Mouse (Mus musculus): Measurements from ENCODE around the gene Mroh3.

The Mroh3 gene

GRCm38 (mm10) chr1:136212803-136213202 is at the start of gene Mroh3:
Gene Mroh3 (minus strand): TSS chr1:136212828.
- DNase-seq (ENCODE audit: low spot score in 2 of 2), result no peak

DNA sequence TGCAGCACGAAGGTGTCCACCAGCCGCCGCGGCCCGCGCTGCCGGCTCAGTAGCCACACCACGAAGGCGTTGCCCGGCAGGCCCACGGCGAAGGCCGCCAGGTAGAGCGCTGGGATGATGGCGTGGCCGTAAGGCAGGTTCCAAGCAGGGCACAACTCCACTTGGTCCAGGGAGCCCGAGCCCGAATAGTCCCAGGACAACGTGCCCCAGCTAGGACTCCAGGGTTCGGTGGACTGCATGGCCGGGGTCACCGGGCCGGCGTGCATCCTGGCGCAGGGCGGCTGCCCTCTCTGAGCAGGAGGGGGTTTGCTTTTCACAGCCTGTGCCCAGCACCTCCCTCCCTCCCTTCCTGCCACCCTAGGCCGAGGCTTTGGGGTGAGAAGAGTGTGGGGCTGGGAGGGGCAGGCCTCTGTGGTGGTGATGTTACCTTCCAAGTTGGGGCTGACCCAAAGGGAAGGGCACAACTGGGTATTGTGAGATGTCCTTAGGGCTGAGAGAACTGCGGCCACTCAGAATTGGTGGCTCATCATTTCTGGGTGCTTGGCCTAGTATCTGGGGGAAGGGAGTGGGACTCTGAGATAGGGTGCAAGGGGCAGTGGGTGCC is 48.1 kb upstream of the Mroh3 start, which contains the start of gene Gpr25:
Gene Gpr25 (minus strand): TSS at position 239 of the 604 bp plus-strand sequence.
- no peak for DNase-seq (ENCODE audit: low spot score in 2 of 2)

- peak; percentile 43 to 68 for DNase-seq (ENCODE audit: low spot score in 2 of 2)
Measured at GRCm38 (mm10) chr1:136259893-136260634, 47.4 kb upstream of the Mroh3 start.

DNA sequence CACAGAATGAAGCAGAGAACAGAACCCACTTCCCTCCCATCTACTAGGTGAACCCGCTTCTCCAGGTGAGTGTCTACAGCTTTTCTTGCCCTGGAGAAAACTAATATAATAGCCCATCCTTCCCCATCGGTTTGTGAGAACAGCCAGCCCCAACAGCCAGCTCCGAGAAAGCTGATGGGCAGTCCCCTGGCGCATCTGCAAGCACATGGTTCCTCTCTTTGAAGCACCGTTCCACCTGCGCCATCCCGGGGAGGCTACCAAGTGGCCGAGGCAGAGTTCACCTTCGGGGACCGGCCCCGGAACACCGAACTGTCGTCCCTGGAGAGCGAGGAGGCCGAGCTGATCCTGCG is 46.9 kb upstream of the Mroh3 start:
- no peak for DNase-seq (ENCODE audit: low spot score in 2 of 2)

- DNase-seq (ENCODE audit: low spot score in 2 of 2), result no peak
Measured at GRCm38 (mm10) chr1:136258495-136258894, 45.9 kb upstream of the Mroh3 start.

DNA sequence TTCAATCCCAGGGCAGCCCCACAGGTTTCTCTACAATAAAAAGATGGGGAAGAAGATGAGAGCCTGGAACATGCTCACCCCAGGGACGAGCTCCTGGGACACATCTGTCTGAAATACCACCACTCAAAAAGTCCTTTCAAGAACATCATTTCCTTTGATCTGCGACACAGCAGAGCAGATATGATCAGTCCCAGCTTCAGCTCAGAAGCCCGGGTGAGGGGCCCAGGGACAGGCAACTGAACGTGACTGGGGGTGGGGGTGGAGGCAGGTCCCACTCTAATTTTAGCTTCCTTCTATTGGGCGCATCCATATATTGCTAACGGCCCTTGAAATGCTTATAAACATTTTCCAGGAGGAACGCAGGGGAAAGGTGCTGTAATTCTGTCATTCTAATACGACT is 43.0 kb upstream of the Mroh3 start:
- no peak for DNase-seq (ENCODE audit: low spot score in 2 of 2)

DNA sequence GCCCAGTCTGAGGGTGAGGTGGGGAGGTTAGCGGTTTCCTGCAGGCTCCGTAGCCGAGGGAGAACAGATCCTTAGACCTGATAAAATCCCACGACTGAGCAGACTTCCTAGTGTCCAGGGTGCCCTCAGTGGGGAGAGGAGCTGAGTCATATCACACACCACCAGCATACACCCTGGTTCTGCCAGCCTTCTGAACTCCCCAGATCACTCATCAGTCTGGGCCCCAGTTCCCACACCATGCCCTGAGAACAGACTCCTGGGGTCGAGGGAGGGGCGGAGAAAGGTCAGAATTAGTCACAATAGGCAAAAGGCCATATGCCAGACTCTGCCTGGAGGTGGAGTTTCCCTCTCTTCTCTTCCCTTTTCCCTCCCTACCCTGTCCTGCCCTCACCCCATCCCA is 42.5 kb upstream of the Mroh3 start:
- no peak for DNase-seq (ENCODE audit: low spot score in 2 of 2)

DNA sequence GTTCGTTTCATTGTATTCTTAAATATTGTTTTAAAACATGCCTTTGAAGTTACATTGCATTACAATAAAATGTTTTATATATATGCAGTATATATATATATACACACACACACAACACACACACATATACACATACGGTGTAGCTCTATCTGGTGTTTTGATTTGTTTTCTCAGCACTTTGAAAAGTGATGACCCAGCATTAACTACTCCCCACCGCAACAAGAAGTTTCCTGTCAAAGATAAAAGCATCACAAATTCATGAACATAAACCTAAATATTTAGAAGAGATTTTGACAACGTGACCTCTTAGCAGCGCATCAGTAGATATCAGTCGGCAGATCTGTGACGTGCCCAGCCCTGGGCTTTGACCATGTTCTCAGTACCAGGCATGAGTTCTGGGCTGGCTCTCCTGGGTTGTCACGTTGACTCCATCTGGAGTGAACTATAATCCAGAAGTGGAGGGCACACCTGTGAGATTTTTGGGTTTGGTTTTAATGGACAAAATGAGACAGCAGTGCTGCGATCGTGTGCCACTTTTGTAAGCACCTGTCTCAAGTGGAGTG is 42.0 kb upstream of the Mroh3 start:
- no peak for DNase-seq (ENCODE audit: low spot score in 2 of 2)

GRCm38 (mm10) chr1:136253472-136253871 is 40.8 kb upstream of the Mroh3 start:
- DNase-seq (ENCODE audit: low spot score in 2 of 2), result no peak

- no peak for DNase-seq (ENCODE audit: low spot score in 2 of 2)
Measured at GRCm38 (mm10) chr1:136249662-136250061, 37.0 kb upstream of the Mroh3 start.

GRCm38 (mm10) chr1:136247393-136247792 is 34.8 kb upstream of the Mroh3 start:
- DNase-seq (ENCODE audit: low spot score in 2 of 2), result no peak

DNA sequence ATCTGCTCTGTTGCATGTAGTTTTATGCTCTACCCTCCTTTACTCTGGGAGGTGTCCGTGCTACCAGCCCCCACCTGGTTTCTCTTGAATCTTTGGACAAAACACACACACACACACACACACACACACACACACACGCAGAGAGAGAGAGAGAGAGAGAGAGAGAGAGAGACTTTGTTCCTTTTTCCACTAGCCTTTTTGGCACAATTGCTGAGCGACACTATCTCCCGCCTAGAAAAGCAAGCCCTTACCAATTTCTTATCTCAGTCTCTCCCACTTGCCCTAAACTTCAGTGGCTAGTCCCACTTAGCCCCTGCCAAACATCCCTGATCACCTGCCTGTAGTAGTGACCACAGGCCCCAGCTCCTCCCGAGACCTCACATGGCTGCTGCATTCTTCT is 31.8 kb upstream of the Mroh3 start:
- DNase-seq (ENCODE audit: low spot score in 2 of 2), result no peak

GRCm38 (mm10) chr1:136241801-136242200 is 29.2 kb upstream of the Mroh3 start:
- DNase-seq (ENCODE audit: low spot score in 2 of 2), result no peak

GRCm38 (mm10) chr1:136238495-136238894 is 25.9 kb upstream of the Mroh3 start:
- no peak for DNase-seq (ENCODE audit: low spot score in 2 of 2)

DNA sequence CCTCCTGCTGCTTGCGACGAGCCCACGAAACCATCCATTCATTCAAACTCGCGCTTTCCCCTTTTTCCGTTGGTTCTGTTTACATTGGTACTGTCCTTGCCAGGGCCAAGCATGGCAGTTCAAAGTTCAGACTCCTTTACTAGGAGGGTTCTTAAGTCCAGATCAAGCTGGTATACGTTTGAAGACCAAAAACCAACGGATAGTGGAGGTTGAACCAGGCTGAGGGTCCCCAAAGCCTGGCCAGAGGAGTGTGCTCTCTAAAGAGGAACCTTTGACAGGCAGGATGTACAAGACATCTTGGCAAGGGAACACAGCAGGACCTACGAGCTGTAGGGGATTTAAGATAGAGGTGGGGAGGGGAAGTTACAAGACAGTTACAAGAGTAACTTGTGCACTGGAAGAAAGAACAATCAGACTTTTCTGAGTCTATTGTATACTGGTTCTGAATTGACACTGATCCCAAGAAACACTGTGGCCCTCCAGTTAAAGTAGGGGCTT is 22.0 kb upstream of the Mroh3 start:
- no peak for DNase-seq (ENCODE audit: low spot score in 2 of 2)

DNA sequence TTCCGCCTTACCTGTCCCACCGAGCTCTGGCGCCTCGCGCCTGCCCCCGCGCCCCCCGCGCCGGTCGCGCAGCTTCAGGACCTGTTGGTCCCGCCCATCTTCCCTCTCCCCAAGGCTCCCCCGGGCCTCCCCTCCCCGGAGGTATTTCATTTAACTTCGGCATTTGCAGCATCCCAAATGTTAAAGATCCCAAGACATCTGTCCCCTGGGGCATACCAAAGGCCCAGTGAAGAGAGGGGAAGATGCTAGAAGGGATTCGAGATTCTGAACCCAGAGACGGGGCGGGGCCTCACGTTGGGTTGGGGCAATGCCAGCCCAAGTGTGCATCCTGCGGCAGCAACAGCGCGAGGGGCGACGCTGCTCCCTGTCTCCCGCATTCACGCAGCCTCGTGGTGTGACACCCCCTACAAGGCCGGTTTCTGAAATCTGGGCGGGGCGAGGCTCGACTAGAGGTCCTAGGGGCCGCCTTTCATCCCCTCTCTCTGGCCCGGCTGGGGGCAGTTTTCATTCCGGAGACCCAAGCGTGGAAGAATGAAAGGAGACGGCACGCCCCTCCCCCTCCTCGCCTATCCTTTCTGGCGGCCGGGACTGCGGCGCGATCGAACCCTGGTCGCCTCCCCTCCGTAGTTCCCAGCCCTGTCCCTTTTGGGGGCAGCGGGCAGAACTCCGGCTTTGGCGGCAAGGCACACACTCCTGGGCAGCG is 21.4 kb upstream of the Mroh3 start, which contains the start of gene Inava:
Gene Inava (minus strand): TSS at position 373 of the 703 bp plus-strand sequence.
- DNase-seq (ENCODE audit: low spot score in 2 of 2), result peak; percentile 43 to 61

- DNase-seq (ENCODE audit: low spot score in 2 of 2), result no peak
Measured at GRCm38 (mm10) chr1:136232986-136233790, 20.6 kb upstream of the Mroh3 start.

- no peak for DNase-seq (ENCODE audit: low spot score in 2 of 2)
Measured at GRCm38 (mm10) chr1:136232285-136232926, 19.8 kb upstream of the Mroh3 start.

DNA sequence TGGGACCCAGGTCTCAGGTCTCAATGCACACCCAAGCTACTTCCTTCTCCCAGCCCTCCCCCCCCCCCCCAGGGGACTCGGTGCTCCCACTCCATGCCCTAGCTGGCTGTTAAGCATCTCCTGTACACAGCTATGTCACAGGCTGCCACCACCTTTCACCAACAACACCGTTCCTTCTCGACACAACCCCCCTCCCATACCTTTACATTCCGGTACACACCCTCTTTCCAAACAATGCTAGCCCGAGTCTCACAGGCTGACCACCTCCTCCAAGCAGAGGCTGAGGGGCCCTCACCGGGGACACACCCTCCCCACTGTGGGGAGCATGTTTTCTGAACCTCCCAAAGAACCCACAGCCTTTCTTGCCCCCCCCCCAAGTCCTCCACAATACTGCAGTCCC is 19.0 kb upstream of the Mroh3 start:
- DNase-seq (ENCODE audit: low spot score in 2 of 2), result no peak

GRCm38 (mm10) chr1:136230201-136230600 is 17.6 kb upstream of the Mroh3 start:
- no peak for DNase-seq (ENCODE audit: low spot score in 2 of 2)

GRCm38 (mm10) chr1:136229040-136229373 is 16.4 kb upstream of the Mroh3 start:
- no peak for DNase-seq (ENCODE audit: low spot score in 2 of 2)
